Mouse (Mus musculus) E14TG2a.4 (cell line): Measurements from ENCODE around the gene Gm37240.

Experiments
- CTCF ChIP-seq: conservative IDR thresholded peaks from 2 replicates; pipeline ENCODE4 v1.5.1; 2014; ENCODE audit warnings: low read length
- POU5F1 ChIP-seq: IDR thresholded peaks from 2 replicates; pipeline ENCODE4 v1.6.1; 2014; ENCODE audit warnings: low read length, borderline replicate concordance

GRCm38 (mm10) chr3:84841271-84841670 is 1046.0 kb downstream of the Gm37240 start:
- TF ChIP-seq CTCF (no peak), POU5F1 (no peak)
